Mouse (Mus musculus): ENCODE measurements around the gene Gfod2. TPM values are rescaled to one million over a fixed set of nuclear protein-coding genes. Genes with fewer than 3 reads are reported as not detected.

Gene Gfod2
- total RNA-seq, 2 experiments from 2014 or later, result 26.3 to 36.3 TPM

DNA sequence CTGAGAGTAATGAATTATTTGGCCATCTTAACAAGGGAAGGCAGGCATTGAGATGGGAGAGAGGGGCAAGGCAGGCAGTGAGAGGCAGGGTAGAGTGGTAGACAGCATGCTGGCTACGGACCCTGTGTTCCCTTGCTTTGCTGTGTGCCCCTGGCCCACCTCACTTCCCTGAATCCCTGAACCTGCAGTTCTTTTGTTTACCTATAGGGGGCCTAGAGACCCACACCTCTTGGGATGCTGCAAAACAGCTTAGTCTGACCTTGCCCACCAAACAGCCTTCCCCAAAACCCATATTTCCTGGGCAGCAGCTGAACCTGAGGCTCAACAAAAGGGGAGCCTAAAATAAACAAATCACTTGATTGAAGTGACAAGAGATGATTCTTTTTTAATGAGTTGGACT lies 12.1 kb upstream of the Gfod2 start:
- intact Hi-C loops (cut with DNase I), result no loop called here
- no peak for DNase-seq (ENCODE audit: extremely low spot score in 1 of 2, low spot score in 2 of 2)

DNA sequence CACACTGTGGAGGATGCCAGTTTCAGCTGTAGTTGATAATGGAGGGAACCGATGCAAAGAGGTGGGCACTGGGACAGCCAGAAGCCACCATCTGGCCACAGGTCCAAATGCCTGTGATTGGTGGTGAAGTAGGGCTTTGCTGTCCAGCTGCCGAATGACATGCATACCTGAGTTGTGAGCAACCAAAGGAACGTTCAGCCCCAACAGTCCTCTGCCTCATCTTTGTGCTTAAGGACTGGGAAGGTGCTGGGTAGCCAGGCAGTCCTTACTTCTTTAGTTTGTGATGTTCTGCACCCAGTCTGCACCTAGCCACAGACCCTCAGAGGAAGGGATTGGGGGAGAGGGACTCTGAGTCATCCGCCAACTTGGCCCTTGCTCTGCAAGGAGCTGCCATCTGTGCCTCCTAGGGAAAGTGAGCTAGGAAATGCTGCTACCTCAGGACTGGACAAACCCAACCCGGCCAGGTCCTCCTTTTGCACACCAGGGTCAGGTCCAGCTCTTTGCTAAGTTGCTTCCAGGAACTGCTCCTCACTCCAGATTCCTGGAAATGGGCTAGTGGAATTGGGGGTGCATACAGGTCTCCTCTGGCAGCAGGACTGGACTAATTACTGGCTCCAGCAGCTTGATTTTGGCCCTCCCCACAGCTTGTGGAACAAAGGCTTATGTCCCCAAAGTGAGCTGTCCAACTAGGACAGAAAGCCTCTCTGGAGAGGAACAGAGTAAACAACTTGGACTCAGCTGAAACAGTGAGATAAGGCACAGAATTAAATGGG lies 10.2 kb upstream of the Gfod2 start:
- intact Hi-C loops (cut with DNase I), result loop anchor here (10.0 kb wide), 1 partner anchor 56 kb away; the partner anchor contains the start of genes Ranbp10 and Tsnaxip1
- no peak for DNase-seq (ENCODE audit: extremely low spot score in 1 of 2, low spot score in 2 of 2)

DNA sequence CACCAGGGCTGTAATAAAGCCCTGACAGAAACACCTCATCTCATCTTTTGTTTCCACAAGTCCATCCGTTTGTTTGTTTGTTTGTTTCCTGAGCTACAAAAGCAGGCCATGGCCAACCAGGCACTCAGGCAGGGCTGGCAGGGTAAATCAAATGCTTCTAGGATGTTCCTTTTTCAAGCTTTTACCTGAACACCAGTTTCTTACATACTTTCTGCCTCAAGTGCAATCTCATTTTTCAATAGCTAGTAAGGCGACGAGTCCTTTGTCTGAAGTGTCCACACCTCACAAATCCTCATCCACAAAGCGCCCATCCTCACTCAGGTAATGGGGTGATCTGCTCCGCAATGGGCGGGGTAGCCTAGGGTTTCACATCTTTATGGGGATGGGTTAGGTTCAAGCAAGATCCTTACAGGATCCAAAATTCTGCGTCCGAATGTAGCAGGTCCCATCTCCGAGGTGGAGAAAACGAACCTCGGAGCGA lies 628 bp downstream of the Gfod2 start:
- intact Hi-C loops (cut with DNase I), result no loop called here
- DNase-seq (ENCODE audit: extremely low spot score in 1 of 2, low spot score in 2 of 2), result no peak

DNA sequence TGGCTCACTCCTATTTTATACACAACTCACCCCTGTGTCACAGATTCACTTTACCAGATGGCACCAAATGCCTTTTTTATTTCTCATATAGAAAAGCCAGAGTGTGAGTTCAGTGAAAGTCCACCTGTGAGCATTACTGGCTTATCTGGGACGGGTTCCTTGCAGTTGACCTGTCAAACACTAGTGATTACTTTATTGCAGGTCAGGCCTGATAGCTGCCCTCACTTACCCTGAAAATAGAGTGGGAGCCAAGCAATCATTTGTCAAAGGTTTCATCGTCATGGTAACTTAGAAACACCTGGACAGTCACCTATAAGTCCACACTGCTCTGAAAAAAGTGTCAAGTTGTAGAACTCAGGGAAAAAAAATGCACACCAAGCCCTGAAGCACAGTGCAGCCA lies 3.8 kb downstream of the Gfod2 start:
- intact Hi-C loops (cut with DNase I), result no loop called here
- DNase-seq (ENCODE audit: extremely low spot score in 1 of 2, low spot score in 2 of 2), result no peak

DNA sequence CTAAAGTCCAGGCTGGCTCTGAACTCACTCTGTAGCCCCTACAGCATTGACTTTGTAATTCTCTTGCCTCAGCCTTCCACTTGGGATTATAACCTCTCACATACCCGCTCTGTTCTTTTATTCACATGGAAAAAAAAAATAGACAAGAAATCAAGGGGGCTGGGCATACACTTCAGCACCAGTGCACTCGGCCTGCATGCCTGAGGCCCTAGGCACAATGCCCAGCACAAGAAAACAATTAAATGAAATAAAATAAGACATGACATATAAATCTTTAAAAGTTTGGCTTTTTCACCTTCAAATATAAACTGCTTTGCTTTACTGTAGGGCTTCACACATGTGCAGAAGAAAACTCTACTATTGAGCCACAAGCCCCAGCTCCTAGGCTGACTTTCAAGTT lies 4.5 kb downstream of the Gfod2 start:
- intact Hi-C loops (cut with DNase I), result no loop called here
- no peak for DNase-seq (ENCODE audit: extremely low spot score in 1 of 2, low spot score in 2 of 2)

DNA sequence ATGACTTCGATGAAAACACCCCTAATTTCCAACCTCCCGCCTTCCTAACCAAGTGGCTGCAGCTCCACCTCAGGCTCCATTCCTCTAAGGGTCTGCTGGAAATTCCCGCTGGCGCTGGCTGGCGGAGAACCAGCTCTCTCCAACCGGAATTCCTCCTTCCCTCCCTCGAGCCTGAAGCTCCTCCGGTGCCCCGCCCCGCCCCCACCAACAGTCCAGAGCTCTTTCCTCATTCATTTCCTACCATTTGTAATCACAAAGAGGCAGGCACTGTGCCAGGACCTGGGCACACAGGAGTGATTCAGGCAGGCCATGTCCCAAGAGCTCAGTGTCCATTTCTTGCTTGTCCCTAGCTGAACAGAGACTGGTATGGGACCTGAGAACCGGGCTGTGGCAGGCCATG lies 7.9 kb downstream of the Gfod2 start:
- peak; percentile 52 to 84 for DNase-seq (ENCODE audit: extremely low spot score in 1 of 2, low spot score in 2 of 2)
- intact Hi-C loops (cut with DNase I), result no loop called here

DNA sequence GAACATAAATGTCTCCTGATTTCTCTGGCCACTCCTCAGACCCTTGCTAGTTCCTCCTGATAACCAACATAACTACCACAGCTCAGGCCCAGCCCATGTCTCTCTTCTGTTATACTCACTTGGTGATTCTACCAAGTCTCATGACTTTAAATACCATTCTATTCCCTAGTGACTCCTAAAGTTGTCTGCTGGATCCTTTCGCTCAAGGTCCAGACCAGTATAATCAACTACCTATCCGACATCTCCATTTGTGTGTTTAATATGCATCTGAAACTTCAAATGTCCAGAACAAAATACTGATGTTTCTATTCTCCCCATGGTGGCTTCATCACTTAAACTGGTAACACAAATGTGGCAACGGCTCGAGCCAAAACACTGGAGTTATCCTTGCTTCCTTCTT lies 15.2 kb downstream of the Gfod2 start:
- no peak for DNase-seq (ENCODE audit: extremely low spot score in 1 of 2, low spot score in 2 of 2)
- intact Hi-C loops (cut with DNase I), result no loop called here

DNA sequence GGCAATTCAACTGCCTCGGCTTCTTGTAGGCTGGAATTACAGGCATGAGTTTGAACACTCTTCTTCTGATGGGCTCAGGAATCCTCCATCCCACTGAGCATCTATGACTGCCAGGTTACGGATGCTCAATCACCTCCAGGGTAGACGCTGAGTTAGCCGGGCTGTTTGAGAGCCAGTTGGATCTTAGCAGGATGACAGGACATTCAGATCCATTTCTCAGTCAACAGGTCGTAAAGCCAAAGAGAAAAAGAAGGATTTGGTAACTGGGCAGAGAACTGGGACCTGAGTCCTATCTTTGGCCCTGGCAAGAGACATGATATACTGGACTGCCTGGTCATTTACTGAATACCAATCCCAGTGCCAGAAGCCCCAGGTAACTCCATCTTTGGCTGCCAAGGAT lies 19.2 kb downstream of the Gfod2 start:
- intact Hi-C loops (cut with DNase I), result no loop called here

DNA sequence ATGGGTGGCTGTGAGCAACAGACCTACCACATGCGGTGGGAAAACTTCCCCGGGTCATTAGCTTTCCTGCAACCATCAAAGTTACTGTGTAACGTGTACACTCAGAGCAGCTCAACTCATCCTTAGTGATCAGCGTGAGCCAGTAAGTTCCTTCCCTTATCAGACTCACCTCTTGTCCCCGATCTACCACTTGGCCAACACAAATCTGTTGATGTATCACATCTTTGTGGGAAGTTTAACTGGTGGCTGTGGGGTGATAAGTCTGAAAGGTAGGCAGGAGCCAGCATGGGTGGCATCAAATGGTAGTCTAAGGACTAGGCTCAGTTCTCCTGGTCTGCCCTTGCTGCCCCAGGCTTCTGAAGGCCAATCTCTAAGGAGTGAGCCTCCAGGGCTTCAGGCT lies 26.3 kb downstream of the Gfod2 start:
- intact Hi-C loops (cut with DNase I), result no loop called here
- DNase-seq (ENCODE audit: extremely low spot score in 1 of 2, low spot score in 2 of 2), result no peak

More for the DNA sequence above, 19.2 kb downstream of the Gfod2 start:
- DNase-seq (ENCODE audit: extremely low spot score in 1 of 2, low spot score in 2 of 2), result no peak

DNA sequence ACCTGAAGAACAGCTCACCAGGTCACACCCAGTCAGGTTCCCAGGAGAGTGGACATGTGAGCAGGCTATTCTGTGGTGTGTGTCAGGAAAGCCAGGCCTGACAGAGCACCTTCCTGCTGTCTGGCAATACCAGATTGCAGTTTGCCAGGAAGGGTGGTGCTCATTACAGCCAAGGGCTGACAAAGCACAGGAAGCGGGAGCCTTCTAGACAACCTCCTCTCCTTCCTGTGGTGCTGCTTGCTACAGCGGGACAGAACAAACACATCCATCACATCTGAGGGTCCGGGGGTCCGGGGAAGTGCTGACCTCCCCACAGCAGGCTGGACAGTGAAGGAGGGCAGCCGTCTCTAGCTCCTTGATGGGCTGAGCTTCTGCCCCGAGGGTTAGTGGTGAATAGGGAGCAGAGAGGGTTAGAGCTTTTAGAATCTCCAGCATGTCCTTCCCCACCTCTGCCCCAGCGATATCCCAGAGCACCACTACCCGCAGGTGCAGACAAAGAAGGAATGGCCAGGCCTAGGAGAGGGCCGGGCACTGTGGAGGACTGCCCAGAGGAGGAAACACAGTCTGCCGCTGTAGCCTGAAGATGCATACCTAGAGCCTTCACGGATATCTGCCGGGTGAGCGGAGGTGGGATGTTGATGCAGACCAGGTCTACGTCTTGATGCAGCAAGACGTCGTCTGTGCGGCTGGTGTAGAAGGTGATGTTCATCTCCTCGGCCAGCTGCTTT lies 30.9 kb downstream of the Gfod2 start:
- intact Hi-C loops (cut with DNase I), result no loop called here
- DNase-seq (ENCODE audit: extremely low spot score in 1 of 2, low spot score in 2 of 2), result peak in 1 of 2 experiments; percentile 69

DNA sequence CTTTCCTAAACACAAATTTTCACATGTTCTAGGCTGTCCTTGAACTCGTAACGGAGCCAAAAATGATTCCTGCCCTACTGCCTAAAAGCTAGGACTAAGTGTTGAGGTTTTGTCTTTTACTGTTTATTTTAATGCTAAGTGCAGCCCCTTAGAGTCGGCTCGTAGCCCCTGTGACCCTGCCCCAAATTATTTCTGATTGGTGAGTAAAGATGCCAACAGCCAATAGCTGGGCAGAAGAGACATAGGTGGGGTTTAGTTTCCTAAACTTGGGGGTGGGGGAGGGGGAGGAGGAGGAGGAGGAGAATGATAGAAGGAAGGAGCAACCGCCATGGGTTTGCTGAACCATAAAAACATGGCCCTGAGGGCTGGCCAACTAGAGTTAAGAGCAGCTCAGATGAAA lies 32.7 kb downstream of the Gfod2 start:
- no peak for DNase-seq (ENCODE audit: extremely low spot score in 1 of 2, low spot score in 2 of 2)
- intact Hi-C loops (cut with DNase I), result no loop called here

DNA sequence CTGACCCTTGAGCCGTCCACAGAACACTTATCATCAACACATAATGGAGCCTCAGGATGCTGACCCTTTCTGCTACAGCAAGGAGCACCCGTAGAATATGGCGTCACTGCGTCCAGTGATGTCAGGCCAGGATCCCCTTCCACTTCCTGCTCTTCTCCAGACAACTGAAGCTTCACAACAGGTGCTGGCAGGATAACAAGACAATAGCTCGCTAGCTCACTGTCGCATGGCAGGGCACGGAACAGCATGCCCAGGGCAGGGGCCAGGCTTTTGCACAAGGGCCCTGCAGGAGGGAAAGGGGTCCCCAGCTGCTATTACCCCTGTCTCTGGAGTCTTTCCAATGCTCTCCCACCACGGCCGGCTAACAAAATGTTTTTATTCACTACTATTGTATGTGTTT lies 35.6 kb downstream of the Gfod2 start:
- no peak for DNase-seq (ENCODE audit: extremely low spot score in 1 of 2, low spot score in 2 of 2)
- intact Hi-C loops (cut with DNase I), result no loop called here

DNA sequence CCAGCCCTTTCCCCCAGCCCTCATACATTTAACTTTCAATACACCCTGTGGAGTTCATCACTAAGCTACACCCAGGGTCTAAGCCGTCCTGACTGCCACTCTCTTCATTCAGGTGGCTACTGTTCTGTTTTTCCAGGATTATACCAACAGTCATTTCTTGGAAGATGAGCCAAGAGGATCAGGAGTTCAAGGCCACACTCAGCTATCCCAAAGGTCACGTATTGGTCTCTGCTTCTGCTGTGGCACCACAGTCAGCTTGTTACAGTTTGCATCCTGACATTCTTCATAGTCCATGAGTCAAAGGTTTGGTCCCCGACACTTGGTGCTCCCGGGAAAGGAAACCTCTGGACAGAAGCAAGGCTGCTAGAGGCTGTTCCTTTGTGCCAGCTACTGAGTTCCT lies 38.8 kb downstream of the Gfod2 start:
- intact Hi-C loops (cut with DNase I), result no loop called here
- no peak for DNase-seq (ENCODE audit: extremely low spot score in 1 of 2, low spot score in 2 of 2)

DNA sequence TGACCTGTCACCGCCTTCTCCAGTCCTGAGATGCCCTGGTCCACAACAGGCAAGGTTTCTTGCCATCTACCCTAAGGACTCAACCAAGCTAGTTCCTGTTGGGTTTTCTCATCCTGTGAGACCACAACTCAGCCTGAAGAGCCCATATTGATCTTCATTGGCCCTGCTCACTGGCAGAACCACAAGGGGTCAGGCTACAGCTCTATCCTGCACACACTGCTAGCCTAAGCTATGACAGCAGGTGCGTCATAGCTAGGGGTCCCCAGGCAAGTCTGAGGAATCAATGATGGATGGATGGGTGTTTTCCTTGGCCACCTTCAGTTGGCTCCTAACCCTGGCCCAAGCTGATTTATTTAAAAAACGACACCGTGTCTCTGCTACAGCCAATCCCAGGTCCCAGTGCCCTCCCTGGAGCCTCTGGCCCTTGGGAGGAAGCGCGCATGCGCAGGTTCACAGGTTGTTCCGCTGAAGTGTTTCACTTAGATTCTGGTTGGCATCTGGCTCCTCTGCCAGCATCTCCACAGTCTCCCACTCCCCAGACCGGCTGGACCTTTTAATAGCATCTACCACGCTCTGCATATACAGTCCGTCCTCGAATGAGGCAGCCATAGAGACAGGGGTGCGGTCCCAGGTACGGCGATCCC lies 42.0 kb downstream of the Gfod2 start:
- no peak for DNase-seq (ENCODE audit: extremely low spot score in 1 of 2, low spot score in 2 of 2)
- intact Hi-C loops (cut with DNase I), result no loop called here

DNA sequence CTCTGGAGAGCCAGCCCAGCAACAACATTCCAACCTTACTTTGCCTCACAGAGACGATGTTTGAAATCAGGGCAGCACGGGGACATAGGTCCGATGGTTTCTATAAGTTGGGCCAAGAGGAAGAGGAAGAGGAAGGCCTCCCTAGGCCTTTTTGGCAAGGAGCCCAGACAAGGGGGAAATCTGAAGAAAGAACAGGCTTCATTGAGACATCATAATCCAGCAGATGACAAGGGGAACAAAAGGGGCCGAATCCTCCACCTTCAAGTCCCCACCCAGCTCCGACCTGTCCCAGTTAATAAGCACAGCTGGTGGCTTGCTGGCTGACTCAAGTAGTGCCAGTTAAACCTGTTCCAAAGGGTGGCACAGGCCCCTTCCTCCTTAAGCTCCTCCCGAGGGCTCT lies 43.4 kb downstream of the Gfod2 start:
- intact Hi-C loops (cut with DNase I), result loop anchor here (2.0 kb wide), 1 partner anchor 114 kb away; no protein-coding TSS in a partner anchor
- peak in 1 of 2 experiments; percentile 68 for DNase-seq (ENCODE audit: extremely low spot score in 1 of 2, low spot score in 2 of 2)

DNA sequence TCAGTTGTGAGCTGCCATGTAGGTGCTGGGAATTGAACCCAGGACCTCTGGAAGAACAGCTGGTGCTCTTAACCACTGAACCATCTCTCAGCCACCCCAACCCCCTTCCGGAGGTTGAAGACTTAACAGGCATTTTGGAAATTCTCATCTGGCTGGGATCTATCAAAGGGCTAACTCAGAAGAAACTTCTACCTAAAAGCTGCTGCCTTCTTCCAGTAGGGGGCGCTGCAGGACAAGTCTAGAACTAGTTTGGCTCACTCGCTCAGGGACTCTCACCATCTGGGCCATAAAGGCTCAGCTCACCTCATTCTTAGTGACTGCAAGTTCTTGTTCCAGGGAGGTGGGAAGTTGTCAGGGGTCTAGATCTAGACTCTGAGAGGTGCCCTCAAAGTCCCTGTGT lies 44.3 kb downstream of the Gfod2 start:
- intact Hi-C loops (cut with DNase I), result loop anchor here (2.0 to 5.0 kb wide), 2 partner anchors 115 to 218 kb away; partner anchors contain the start of gene Ctrl
- peak; percentile 80 to 89 for DNase-seq (ENCODE audit: extremely low spot score in 1 of 2, low spot score in 2 of 2)

DNA sequence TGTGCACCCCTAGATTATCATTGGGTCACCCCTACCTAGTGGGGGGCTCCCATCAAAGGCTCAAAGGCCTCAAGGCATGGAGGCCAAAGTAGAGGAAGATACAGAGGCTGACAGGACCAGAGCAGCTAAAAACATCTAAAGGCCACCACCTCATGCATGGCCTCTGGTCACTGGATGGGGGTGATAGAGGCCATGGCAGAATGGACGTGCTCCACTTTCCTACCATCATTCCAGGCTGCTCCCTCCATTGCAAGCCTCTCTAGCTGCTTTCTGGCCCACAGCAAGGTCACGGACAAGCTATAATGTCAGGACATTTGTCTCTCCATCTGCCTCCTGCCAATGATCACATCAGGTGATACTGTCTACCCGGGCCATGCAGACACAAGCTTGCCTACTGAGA lies 46.2 kb downstream of the Gfod2 start:
- DNase-seq (ENCODE audit: extremely low spot score in 1 of 2, low spot score in 2 of 2), result no peak
- intact Hi-C loops (cut with DNase I), result loop anchor here (5.0 kb wide), 1 partner anchor 220 kb away; the partner anchor contains the start of gene Ctrl

DNA sequence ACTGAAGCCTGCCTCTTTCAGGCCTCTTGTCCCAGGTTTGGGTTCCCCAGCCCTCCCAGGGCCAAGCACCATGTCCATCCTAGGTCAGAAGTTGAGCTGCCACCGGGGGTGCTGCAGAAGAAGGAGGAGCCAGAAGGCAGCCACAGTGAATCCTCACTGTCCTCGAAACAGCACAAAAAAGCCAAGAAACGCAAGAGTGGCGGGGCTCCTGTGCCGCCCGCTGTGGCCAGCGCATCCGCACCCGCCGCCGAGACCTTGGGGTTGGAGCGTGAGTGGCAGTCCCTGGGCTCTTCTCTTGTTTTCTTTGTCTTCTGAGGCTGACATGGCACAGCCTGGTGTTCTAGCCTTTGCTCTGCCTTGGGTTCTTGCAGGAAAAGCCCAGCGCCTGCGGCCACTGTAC lies 49.1 kb downstream of the Gfod2 start:
- intact Hi-C loops (cut with DNase I), result no loop called here

DNA sequence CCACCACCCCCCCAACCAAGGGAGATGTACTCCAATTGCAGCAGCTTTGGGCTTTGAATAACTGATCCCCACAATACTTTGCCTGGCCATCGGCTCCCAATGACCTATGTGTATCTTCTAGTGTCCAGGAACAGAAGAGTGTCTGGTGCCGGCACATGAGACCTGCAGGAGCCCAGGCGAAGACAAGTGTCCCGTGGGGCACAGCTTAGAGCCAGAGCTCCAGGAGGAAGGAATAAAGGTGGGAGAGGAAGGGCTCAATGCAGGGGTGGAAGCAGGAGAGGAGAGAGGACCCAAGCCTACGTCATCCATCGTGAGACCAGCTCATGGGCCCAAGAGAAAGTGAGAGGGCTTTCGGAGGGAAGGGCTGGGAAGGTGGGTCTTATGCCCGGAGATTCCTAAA lies 49.8 kb downstream of the Gfod2 start:
- intact Hi-C loops (cut with DNase I), result no loop called here
- no peak for DNase-seq (ENCODE audit: extremely low spot score in 1 of 2, low spot score in 2 of 2)

More for the DNA sequence above, 49.1 kb downstream of the Gfod2 start:
- no peak for DNase-seq (ENCODE audit: extremely low spot score in 1 of 2, low spot score in 2 of 2)
